Mouse (Mus musculus): Measurements from ENCODE around the gene Rybp.
A peak's percentile ranks its signal among the peaks of the same experiment; 100 is the strongest.

The Rybp gene

DNA sequence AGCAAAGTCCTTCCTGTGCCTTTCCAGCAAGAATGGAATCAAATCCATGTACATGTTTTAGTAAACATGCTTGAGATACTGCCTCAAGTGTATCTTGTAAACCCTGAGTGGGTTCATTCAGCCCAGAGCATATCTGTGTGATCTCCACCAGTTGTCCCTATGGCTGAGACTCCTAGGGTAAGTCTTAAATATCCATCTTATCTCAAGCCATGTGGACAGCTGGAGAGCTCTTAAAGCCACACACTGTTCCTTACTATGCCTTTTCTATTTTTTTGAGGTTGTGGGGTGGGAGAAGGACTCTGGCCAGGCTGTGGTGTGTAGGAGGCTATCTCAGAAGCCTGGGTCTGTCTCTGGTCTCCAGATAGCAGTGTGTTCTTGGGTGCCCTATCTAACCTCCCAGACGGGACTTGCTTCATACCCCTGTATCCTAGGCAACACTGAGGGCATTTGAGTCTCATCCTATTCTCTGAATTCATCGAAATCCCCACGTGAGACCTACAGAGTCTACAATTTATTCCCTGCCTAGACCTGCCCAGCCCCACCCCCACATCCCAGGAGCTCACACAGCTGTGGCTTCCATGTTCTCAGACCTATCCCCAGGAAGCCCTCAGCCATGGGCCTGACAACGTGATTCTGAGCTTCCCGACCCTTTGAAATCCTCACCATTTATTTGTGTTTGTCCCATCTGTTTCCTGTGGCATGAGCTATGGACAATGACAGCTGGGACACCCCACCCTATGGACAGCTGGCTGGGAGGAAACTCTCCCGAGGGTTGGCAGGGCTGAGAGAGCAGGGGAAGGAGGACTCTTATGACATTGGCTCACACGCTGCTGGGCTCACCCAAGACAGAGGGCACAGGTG is 98.2 kb downstream of the Rybp start:
- DNase-seq (ENCODE audit: low spot score in 2 of 2) = peak in 1 of 2 experiments; percentile 40

DNA sequence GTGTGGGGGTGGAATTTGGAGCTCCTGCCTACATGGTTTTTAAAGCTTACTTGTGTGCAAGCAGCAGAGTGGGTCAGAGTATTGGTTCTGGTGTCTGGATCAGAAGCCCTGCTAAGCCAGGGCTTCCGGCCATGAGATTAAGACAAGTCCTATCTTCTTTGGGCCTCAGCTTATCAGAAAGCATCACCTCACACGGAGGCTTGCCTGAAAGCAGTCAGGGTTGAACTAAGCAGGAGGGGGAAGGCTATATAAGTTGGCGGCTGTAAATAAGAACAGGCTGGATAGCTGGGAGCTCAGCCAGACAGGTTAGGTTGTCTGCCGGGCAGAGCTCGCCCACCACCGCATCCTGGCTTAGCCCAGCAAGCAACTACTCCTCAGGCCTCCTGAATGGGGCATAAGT is 99.5 kb downstream of the Rybp start:
- no peak for DNase-seq (ENCODE audit: low spot score in 2 of 2)

DNA sequence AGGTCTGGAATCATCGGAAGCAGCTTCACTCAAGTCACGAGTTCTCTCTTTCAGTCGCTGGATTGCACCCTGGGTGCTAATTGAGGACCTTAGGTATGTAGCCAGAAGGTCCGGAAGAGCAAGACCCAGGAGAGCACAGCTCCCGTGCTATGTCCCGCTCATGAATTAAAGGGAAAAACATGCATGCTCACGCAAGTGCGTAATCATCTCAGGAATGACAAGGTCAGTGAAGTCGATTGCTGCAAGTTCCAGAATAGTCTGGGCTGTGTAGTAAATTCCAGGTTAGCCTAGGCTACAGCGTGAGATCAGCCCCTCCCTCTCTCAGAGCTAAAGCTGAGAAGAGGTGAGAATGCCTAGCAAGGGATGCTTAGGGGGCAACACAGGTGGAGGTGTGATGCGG is 100.5 kb downstream of the Rybp start:
- no peak for DNase-seq (ENCODE audit: low spot score in 2 of 2)

DNA sequence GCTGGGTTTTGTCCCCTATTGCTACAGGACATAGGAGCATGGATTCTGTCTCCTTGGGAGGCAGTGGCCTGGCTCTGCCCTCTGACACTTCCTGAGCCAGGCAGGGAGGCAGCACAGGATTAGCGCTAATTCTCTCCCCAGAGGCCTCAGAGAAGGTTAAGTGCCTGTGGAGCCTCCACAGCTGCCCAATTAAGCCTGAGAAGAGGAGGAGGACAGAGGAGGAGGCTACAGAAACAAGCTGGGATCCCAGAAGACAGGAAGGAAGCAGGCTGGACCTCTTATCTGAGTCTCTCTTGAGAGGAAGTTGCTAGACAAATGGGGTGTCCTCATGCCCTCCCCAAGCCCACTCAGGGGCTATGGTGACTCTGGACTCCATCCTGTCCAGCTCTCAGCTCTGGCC is 101.8 kb downstream of the Rybp start:
- DNase-seq (ENCODE audit: low spot score in 2 of 2) = no peak

GRCm38 (mm10) chr6:100183344-100183743 is 103.9 kb downstream of the Rybp start:
- DNase-seq (ENCODE audit: low spot score in 2 of 2) = peak; percentile 39 to 41

- no peak for DNase-seq (ENCODE audit: low spot score in 2 of 2)
Observed at GRCm38 (mm10) chr6:100180883-100181262, 106.4 kb downstream of the Rybp start.

DNA sequence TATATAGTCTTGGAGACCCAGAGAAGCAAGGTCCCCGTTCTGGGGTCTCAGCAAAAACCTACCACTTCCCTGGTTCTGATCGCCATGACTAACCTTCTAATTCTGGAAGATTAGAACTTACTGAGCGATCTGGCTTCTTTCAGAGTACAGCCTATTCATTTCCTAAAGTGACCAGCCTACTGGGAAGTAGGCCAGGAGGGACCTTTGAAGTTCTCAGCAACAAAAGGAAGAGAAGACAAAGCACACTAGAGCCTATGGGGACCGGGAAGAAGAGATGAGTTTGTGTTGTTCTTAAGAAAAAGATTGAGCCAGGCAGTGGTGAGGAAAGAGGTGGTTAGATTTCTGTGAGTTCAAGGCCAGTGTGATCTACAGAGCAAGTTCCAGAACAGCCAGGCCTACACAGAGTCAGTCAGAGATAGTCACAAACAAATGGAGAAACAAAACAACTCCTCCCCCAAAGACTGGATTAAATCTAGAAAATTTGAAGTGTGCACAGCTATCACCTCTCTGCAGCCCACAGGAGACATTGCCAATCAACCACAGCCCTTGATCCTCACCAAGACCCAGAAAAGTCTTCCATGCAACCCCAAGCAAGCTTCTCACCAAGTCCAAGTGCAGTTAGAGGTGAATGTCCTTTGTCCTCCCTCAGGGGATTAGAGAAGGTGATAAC is 106.9 kb downstream of the Rybp start:
- peak in 1 of 2 experiments; percentile 26 for DNase-seq (ENCODE audit: low spot score in 2 of 2)

- DNase-seq (ENCODE audit: low spot score in 2 of 2) = no peak
Observed at GRCm38 (mm10) chr6:100178830-100179229, 108.5 kb downstream of the Rybp start.
